Mouse (Mus musculus) adrenal gland, postnatal 10 days (tissue): Measurements from ENCODE around the gene Nom1. TPM values are rescaled to one million over a fixed set of nuclear protein-coding genes. Genes with fewer than 3 reads are reported as not detected.

Experiments
- total RNA-seq, 2 experiments: library from RNA; stranded (reverse); gene quantifications; 2 replicates each; pipeline ENCODE4 v1.2.3; 2021

Nom1 gene
- total RNA-seq, 2 experiments from 2014 or later: 28.8 to 30.4 TPM

Other genes with a start within 250 kb of the Nom1 start
- gene Rnf32, start 238.7 kb upstream of the Nom1 start, total RNA-seq: 1 to 10 TPM; 2.3 to 5.9 TPM
- gene Lmbr1, start 56.3 kb upstream of the Nom1 start, total RNA-seq: 10 to 100 TPM; 11.3 to 11.4 TPM
- gene Mnx1, start 43.8 kb downstream of the Nom1 start, total RNA-seq: not detected
- gene Ube3c, start 134.6 kb downstream of the Nom1 start, total RNA-seq: 10 to 100 TPM; 43.1 to 48.6 TPM